Mouse (Mus musculus): Measurements from ENCODE around the gene Mrpl43.

The Mrpl43 gene

GRCm38 (mm10) chr19:45028746-45029145 is 22.5 kb upstream of the Mrpl43 start:
- no peak for DNase-seq

GRCm38 (mm10) chr19:45027848-45028247 is 21.6 kb upstream of the Mrpl43 start:
- DNase-seq: no peak

GRCm38 (mm10) chr19:45026958-45027670 is 20.9 kb upstream of the Mrpl43 start:
- DNase-seq: no peak

GRCm38 (mm10) chr19:45025937-45026568 is 19.8 kb upstream of the Mrpl43 start:
- no peak for DNase-seq

GRCm38 (mm10) chr19:45024775-45025174 is 18.5 kb upstream of the Mrpl43 start:
- DNase-seq: no peak

GRCm38 (mm10) chr19:45023993-45024392 is 17.8 kb upstream of the Mrpl43 start:
- DNase-seq: no peak

- no peak for DNase-seq
Measured at GRCm38 (mm10) chr19:45021362-45021761, 15.1 kb upstream of the Mrpl43 start.

GRCm38 (mm10) chr19:45020348-45020747 is 14.1 kb upstream of the Mrpl43 start:
- no peak for DNase-seq

- no peak for DNase-seq
Measured at GRCm38 (mm10) chr19:45018351-45018831, 12.1 kb upstream of the Mrpl43 start.

- peak; percentile 80 for DNase-seq
Measured at GRCm38 (mm10) chr19:45017909-45018308, 11.7 kb upstream of the Mrpl43 start.

- peak; percentile 80 for DNase-seq
Measured at GRCm38 (mm10) chr19:45017216-45017771, 11.1 kb upstream of the Mrpl43 start.

GRCm38 (mm10) chr19:45016341-45017215 is 10.3 kb upstream of the Mrpl43 start:
- peak; percentile 68 for DNase-seq

GRCm38 (mm10) chr19:45015518-45016281 is 9.5 kb upstream of the Mrpl43 start:
- peak; percentile 55 for DNase-seq

GRCm38 (mm10) chr19:45014981-45015402 is 8.8 kb upstream of the Mrpl43 start:
- DNase-seq: peak; percentile 54

- DNase-seq: no peak
Measured at GRCm38 (mm10) chr19:45014335-45014971, 8.2 kb upstream of the Mrpl43 start, which contains the start of gene Lzts2. Lzts2 (plus strand) TSS chr19:45014414.

- no peak for DNase-seq
Measured at GRCm38 (mm10) chr19:45013581-45014225, 7.5 kb upstream of the Mrpl43 start.

GRCm38 (mm10) chr19:45012636-45013035 is 6.4 kb upstream of the Mrpl43 start:
- no peak for DNase-seq

GRCm38 (mm10) chr19:45012219-45012618 is 6.0 kb upstream of the Mrpl43 start:
- no peak for DNase-seq

GRCm38 (mm10) chr19:45010646-45011045 is 4.4 kb upstream of the Mrpl43 start:
- no peak for DNase-seq

- DNase-seq: no peak
Measured at GRCm38 (mm10) chr19:45007425-45008191, 1.4 kb upstream of the Mrpl43 start.

Data from right cerebral cortex, postnatal 14 days (tissue).